Mouse (Mus musculus) ES-E14 (cell line): ENCODE results near the gene Ifna2. TPM values are rescaled to one million over a fixed set of nuclear protein-coding genes. Genes with fewer than 3 reads are reported as not detected.
A peak's percentile ranks its signal among the peaks of the same experiment; 100 is the strongest.

Experiments used
- DNase-seq: peaks from one replicate; pipeline ENCODE4 v3.0.0-alpha.2; 2013; ENCODE audit warnings: low read depth, low spot score
- H3K27ac ChIP-seq: 2 replicates; pipeline ENCODE4 v1.5.1; 2012; ENCODE audit warnings: low read depth, mild to moderate bottlenecking, low read length, moderate library complexity, mixed read lengths; ENCODE audit not compliant: poor library complexity, insufficient read depth, severe bottlenecking
- H3K36me3 ChIP-seq: 2 replicates; pipeline ENCODE4 v1.6.1; 2012; ENCODE audit warnings: mild to moderate bottlenecking, low read length, moderate library complexity, mixed read lengths; ENCODE audit not compliant: control insufficient read depth, poor library complexity, insufficient read depth, severe bottlenecking
- H3K4me1 ChIP-seq, 2 experiments: fragments of 150-350 bp in 1 of 2; sonication (generic) in 1 of 2; 2 replicates each; pipeline ENCODE4 v1.6.1; 2012; ENCODE audit warnings: low read length in 2 of 2, mild to moderate bottlenecking in 1 of 2, mixed read lengths in 1 of 2; ENCODE audit not compliant: control insufficient read depth in 2 of 2, insufficient read depth in 2 of 2, poor library complexity in 1 of 2
- H3K4me3 ChIP-seq, 2 experiments: fragments of 150-350 bp in 1 of 2; sonication (generic) in 1 of 2; 2 replicates each; pipeline ENCODE4 v1.5.1; 2012; ENCODE audit warnings: low read length in 2 of 2, low read depth in 1 of 2, mild to moderate bottlenecking in 1 of 2, mixed read lengths in 1 of 2; ENCODE audit not compliant: insufficient read depth in 1 of 2, poor library complexity in 1 of 2, severe bottlenecking in 1 of 2
- H3K9ac ChIP-seq: 2 replicates; pipeline ENCODE4 v1.6.1; 2012; ENCODE audit warnings: low read depth, mild to moderate bottlenecking, low read length, mixed read lengths; ENCODE audit not compliant: poor library complexity, insufficient read depth, severe bottlenecking
- H3K9me3 ChIP-seq: fragments of 150-350 bp; sonication (generic); 2 replicates; pipeline ENCODE4 v1.6.1; 2012; ENCODE audit warnings: low read depth, mild to moderate bottlenecking, low read length; ENCODE audit not compliant: control insufficient read depth, insufficient read depth
- CHD2 ChIP-seq: IDR thresholded peaks from 2 replicates; pipeline ENCODE4 v1.6.1; 2014; ENCODE audit warnings: mild to moderate bottlenecking, low read depth, low read length, inconsistent platforms
- HCFC1 ChIP-seq: IDR thresholded peaks from 2 replicates; pipeline ENCODE4 v1.6.1; 2012; ENCODE audit warnings: low read length, inconsistent platforms, borderline replicate concordance; ENCODE audit not compliant: insufficient read depth
- MAFK ChIP-seq: IDR thresholded peaks from 2 replicates; pipeline ENCODE4 v1.6.1; 2014; ENCODE audit warnings: mild to moderate bottlenecking, low read depth, low read length, inconsistent platforms; ENCODE audit not compliant: insufficient read depth
- ZC3H11A ChIP-seq: IDR thresholded peaks from 2 replicates; pipeline ENCODE4 v1.6.1; 2012; ENCODE audit warnings: low read depth, mild to moderate bottlenecking, inconsistent platforms, low read length, borderline replicate concordance
- ZNF384 ChIP-seq: IDR thresholded peaks from 2 replicates; pipeline ENCODE4 v1.6.1; 2012; ENCODE audit warnings: low read depth, low read length, inconsistent platforms
- in situ Hi-C, 2 experiments: fragments of 600-800 bp; cut with MboI; formaldehyde crosslinking; loops; one replicate each; pipeline ENCODE4 v1.15.1; 2025; ENCODE audit warnings: low sequenced_read_pairs in 2 of 2, inconsistent platforms in 1 of 2; ENCODE audit not compliant: unreplicated experiment in 2 of 2
- total RNA-seq: library from RNA; depleted of rRNA; stranded (reverse); fragments of 300-350 nt; gene quantifications from 2 replicates; pipeline ENCODE4 v1.2.3, GENCODE M21; 2012

Ifna2 gene
- total RNA-seq, 1 experiment: not detected

GRCm38 (mm10) chr4:88681353-88681752, 2.4 kb downstream of the Ifna2 start:
- in situ Hi-C loops: no loop called here
- Histone ChIP-seq H3K36me3 (no peaks in the 10 kb centered on the region), H3K4me3 (no peak overlapping the region), H3K9me3 (no peaks in the 10 kb centered on the region), H3K9ac (no peak overlapping the region), H3K27ac (no peak overlapping the region), H3K4me1 (no peaks in the 10 kb centered on the region)
- no peak for DNase-seq
- TF ChIP-seq HCFC1 (no peak), CHD2 (no peak), MAFK (no peak), ZC3H11A (no peak), ZNF384 (no peak)

GRCm38 (mm10) chr4:88680362-88680761, 3.4 kb downstream of the Ifna2 start:
- no peak for DNase-seq
- H3K4me3 ChIP-seq: no peak overlapping the region
- in situ Hi-C loops: no loop called here

GRCm38 (mm10) chr4:88676824-88677223, 6.9 kb downstream of the Ifna2 start, which contains the start of gene Ifna16:
TSS of gene Ifna16 (minus strand) at chr4:88676924.
- no peaks in the 10 kb centered on the region for H3K9me3 ChIP-seq
- no peak within 1 kb of the TSS for H3K9ac ChIP-seq
- no peak within 1 kb of the TSS for H3K4me3 ChIP-seq
- H3K36me3 ChIP-seq: no peaks in the 10 kb centered on the region
- no peaks in the 10 kb centered on the region for H3K4me1 ChIP-seq
- DNase-seq: no peak
- no peak for TF ChIP-seq ZNF384
- no peak for TF ChIP-seq HCFC1
- TF ChIP-seq MAFK: no peak
- TF ChIP-seq ZC3H11A: no peak
- no peak for TF ChIP-seq CHD2
- in situ Hi-C loops: no loop called here
- H3K27ac ChIP-seq: no peak within 1 kb of the TSS

More at GRCm38 (mm10) chr4:88680362-88680761, 3.4 kb downstream of the Ifna2 start:
- Histone ChIP-seq H3K36me3 (no peaks in the 10 kb centered on the region), H3K27ac (no peak overlapping the region), H3K9me3 (no peaks in the 10 kb centered on the region), H3K4me1 (no peaks in the 10 kb centered on the region), H3K9ac (no peak overlapping the region)
- no peak for TF ChIP-seq ZNF384
- no peak for TF ChIP-seq ZC3H11A
- no peak for TF ChIP-seq CHD2
- no peak for TF ChIP-seq MAFK
- TF ChIP-seq HCFC1: no peak

- Histone ChIP-seq H3K4me1 (peaks cover 0 to 2% of the 10 kb centered on the region in 2 experiments; a peak in 1 of 4 replicates), H3K9ac (no peak overlapping the region)
- in situ Hi-C loops: no loop called here
Observed at GRCm38 (mm10) chr4:88655461-88655860, 28.3 kb downstream of the Ifna2 start.

GRCm38 (mm10) chr4:88653644-88654043, 30.1 kb downstream of the Ifna2 start:
- Histone ChIP-seq H3K4me3 (no peak overlapping the region), H3K9me3 (no peaks in the 10 kb centered on the region), H3K9ac (no peak overlapping the region), H3K36me3 (no peaks in the 10 kb centered on the region), H3K4me1 (peaks cover 0 to 2% of the 10 kb centered on the region in 2 experiments; a peak in 1 of 4 replicates), H3K27ac (no peak overlapping the region)
- DNase-seq: no peak
- TF ChIP-seq MAFK: no peak
- peak; percentile 73; the same call in 1 of the 2 replicates for TF ChIP-seq CHD2
- in situ Hi-C loops: no loop called here

More at GRCm38 (mm10) chr4:88655461-88655860, 28.3 kb downstream of the Ifna2 start:
- DNase-seq: no peak
- Histone ChIP-seq H3K4me3 (no peak overlapping the region), H3K9me3 (no peaks in the 10 kb centered on the region), H3K27ac (no peak overlapping the region), H3K36me3 (no peaks in the 10 kb centered on the region)
- no peak for TF ChIP-seq ZNF384
- TF ChIP-seq CHD2: no peak
- no peak for TF ChIP-seq HCFC1
- no peak for TF ChIP-seq MAFK
- TF ChIP-seq ZC3H11A: no peak
